Mouse (Mus musculus) liver, embryonic 14.5 days (tissue): Measurements from ENCODE around the gene Il13. TPM values are rescaled to one million over a fixed set of nuclear protein-coding genes. Genes with fewer than 3 reads are reported as not detected.
A peak's percentile ranks its signal among the peaks of the same experiment; 100 is the strongest.

Experiments used
- ATAC-seq: fragments of 200-750 bp; cut with Nextera tagmentation; 2 replicates; pipeline ENCODE4 v1.8.0; 2017; ENCODE audit warnings: moderate number of reproducible peaks, mild to moderate bottlenecking, moderate library complexity; ENCODE audit not compliant: insufficient read depth
- DNase-seq, 3 experiments: peaks; one replicate each; pipeline ENCODE4 v3.0.0-alpha.2; 2012 to 2013; ENCODE audit warnings: low read depth in 3 of 3, low spot score in 3 of 3
- H3K27ac ChIP-seq: fragments of 300-500 bp; sonication (generic); 2 replicates; pipeline ENCODE4 v1.5.1; 2014; ENCODE audit warnings: moderate library complexity, mild to moderate bottlenecking, control low read depth, inconsistent platforms
- H3K27me3 ChIP-seq: fragments of 300-500 bp; sonication (generic); 2 replicates; pipeline ENCODE4 v1.6.1; 2014; ENCODE audit warnings: mild to moderate bottlenecking, low read length, moderate library complexity; ENCODE audit not compliant: control insufficient read depth, insufficient read depth
- H3K36me3 ChIP-seq: fragments of 300-500 bp; sonication (generic); replicated peaks from 2 replicates; pipeline ENCODE4 v1.6.1; 2014; ENCODE audit warnings: low read depth; ENCODE audit not compliant: control insufficient read depth, insufficient read depth
- H3K4me1 ChIP-seq, 2 experiments: fragments of 200-500 bp in 1 of 2; fragments of 300-500 bp in 1 of 2; sonication (generic) in 1 of 2; replicated peaks; 2 replicates each; pipeline ENCODE4 v1.6.1; 2012 to 2014; ENCODE audit warnings: antibody characterized with exemption in 1 of 2, inconsistent platforms in 1 of 2, low read length in 1 of 2; ENCODE audit not compliant: control insufficient read depth in 2 of 2, insufficient read depth in 2 of 2
- H3K4me2 ChIP-seq: fragments of 300-500 bp; sonication (generic); 2 replicates; pipeline ENCODE4 v1.6.1; 2014; ENCODE audit warnings: low read depth, mild to moderate bottlenecking, control low read depth, moderate library complexity
- H3K4me3 ChIP-seq, 2 experiments: fragments of 200-500 bp in 1 of 2; fragments of 300-500 bp in 1 of 2; sonication (generic) in 1 of 2; 2 replicates each; pipeline ENCODE4 v1.5.1; 2012 to 2014; ENCODE audit warnings: low read depth in 2 of 2, low read length in 2 of 2, mild to moderate bottlenecking in 2 of 2, control low read depth in 1 of 2, inconsistent platforms in 1 of 2, moderate library complexity in 1 of 2; ENCODE audit not compliant: insufficient read depth in 1 of 2
- H3K9ac ChIP-seq: fragments of 300-500 bp; sonication (generic); replicated peaks from 2 replicates; pipeline ENCODE4 v1.6.1; 2014; ENCODE audit warnings: mild to moderate bottlenecking, control low read depth, moderate library complexity
- H3K9me3 ChIP-seq: fragments of 300-500 bp; sonication (generic); 2 replicates; pipeline ENCODE4 v1.6.1; 2016; ENCODE audit warnings: low read length, mixed read lengths; ENCODE audit not compliant: control insufficient read depth
- CTCF ChIP-seq: IDR thresholded peaks from 2 replicates; pipeline ENCODE4 v1.5.1; 2016; ENCODE audit warnings: antibody characterized with exemption, low read depth, control low read depth
- EP300 ChIP-seq: IDR thresholded peaks from 2 replicates; pipeline ENCODE4 v1.6.1; 2016; ENCODE audit warnings: antibody characterized with exemption, low read depth
- WGBS: fragments of 180-500 bp; shearing (Covaris S2); extraction: QIAGEN DNeasy Blood & Tissue Kit; methylation state at CpG from one replicate; pipeline ENCODE4 v1.1.7; 2014; ENCODE audit not compliant: insufficient replicate concordance; 5-methylcytosine and 5-hydroxymethylcytosine counted together
- polyA plus RNA-seq, 2 experiments: library from polyadenylated mRNA; depleted of rRNA in 1 of 2; stranded (reverse) in 1 of 2; unstranded in 1 of 2; fragments of >200 nt; fragmentation: Nextera tagmentation in 1 of 2; extraction: Ambion mirVana in 1 of 2; gene quantifications; 2 replicates each; pipeline versions ENCODE4 v1.2.1 to v1.2.3; 2012 to 2014

The Il13 gene
- polyA plus RNA-seq, 2 experiments = 0.04 TPM; not detected in 1

DNA sequence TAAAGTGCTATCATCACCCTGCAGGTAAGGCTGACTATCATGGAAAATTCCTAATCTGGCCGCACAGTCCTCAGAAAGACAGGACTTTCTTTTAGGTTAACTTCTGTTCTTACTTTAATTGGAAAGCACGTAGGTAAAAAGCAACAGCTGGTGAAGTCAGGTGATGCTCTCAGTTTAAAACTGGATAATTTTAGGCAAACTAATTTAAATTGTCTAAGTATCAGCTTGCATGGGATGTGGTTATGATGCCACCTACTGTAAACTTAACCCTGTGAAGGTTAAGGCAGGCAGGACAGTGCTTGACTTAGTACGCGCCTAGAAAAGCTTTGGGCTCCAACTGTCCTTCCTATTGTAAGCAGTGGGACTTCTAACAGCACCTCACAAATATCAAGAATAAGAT lies 36.9 kb upstream of the Il13 start:
- Histone ChIP-seq H3K4me2 (no peak overlapping the region), H3K9me3 (no peaks in the 10 kb centered on the region), H3K4me1 (no peaks in the 10 kb centered on the region), H3K9ac (no peak overlapping the region), H3K4me3 (no peak overlapping the region), H3K27ac (no peak overlapping the region), H3K27me3 (no peaks in the 10 kb centered on the region), H3K36me3 (peaks cover 36% of the 10 kb centered on the region)
- ATAC-seq = no peak
- no peak for TF ChIP-seq EP300
- TF ChIP-seq CTCF = no peak
- DNase-seq = no peak
- 88% methylated on average over 4 of the region's 4 CpGs for WGBS

DNA sequence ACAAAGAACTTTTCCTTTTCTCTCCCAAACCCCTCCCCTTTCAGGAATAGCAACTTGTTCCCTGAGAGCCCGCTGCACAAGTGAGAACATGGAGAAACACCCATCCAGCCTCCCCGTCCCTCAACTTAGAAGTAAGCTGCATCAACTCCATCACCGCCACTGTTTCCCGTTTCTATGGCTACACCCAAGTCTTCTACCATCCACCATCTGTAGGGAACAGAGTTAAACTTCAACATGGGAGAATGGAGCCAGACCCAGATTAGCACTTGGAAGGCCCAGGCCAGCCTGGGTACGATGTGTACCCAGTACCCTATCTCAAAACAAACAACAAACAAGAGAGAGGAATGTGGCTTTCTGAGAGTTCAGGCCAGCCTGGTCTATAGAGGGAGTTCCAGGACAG lies 29.6 kb upstream of the Il13 start:
- Histone ChIP-seq H3K36me3 (peaks cover 24% of the 10 kb centered on the region), H3K4me2 (no peak overlapping the region), H3K4me3 (no peak overlapping the region), H3K9ac (no peak overlapping the region), H3K4me1 (peaks cover 0 to 9% of the 10 kb centered on the region in 2 experiments; a peak in 2 of 4 replicates), H3K27me3 (no peaks in the 10 kb centered on the region), H3K9me3 (no peaks in the 10 kb centered on the region), H3K27ac (no peak overlapping the region)
- no peak for TF ChIP-seq CTCF
- TF ChIP-seq EP300 = no peak
- DNase-seq (no peak), ATAC-seq (no peak)
- 73% methylated on average over 5 of the region's 5 CpGs for WGBS

DNA sequence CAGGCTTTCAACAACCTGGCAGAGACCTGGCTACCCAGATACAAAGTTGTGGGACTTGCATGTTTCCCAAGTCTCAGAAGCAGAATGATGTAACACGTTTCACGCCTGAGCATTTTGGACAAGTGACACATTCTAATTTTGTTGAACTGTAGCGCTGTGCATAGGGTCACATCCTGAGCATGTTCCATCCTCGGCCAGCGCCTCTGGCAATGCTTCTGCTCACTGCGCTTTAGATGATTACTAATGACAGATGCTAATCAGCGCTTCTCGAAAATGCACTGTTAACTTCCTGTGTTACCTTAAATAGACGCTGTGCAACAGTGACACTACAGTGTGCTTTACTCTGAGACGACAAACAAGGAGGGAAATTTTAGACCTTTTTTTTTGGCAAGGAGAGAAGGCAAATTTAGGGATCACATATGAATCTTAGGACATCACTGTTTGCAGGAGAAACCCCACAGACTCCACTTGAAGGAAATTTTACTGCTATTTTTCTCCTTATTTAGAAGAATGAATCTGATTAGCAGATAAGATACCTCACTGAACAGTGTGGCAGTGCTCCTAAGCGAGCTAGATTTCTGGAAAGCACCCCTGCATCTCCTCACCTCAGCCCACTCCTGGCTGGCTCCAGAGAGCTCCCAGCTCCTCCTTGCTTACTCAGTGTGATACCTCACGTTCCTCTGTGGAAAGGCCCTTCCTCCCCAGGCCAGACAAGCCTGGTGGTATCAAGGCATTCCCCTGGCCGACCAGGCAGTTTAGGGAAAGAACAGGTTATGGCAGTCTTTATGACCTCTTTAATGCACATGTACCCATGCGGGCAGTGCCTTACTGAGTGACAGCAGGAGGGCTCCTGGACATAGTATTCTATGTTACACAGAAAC lies 28.5 kb upstream of the Il13 start:
- no peak overlapping the region for H3K9ac ChIP-seq
- WGBS = 30% methylated on average over 14 of the region's 14 CpGs
- peaks cover 3 to 11% of the 10 kb centered on the region in 2 experiments for H3K4me1 ChIP-seq
- TF ChIP-seq EP300 = no peak
- TF ChIP-seq CTCF = no peak
- peaks cover 21% of the 10 kb centered on the region for H3K36me3 ChIP-seq
- H3K27ac ChIP-seq = no peak overlapping the region
- H3K4me2 ChIP-seq = no peak overlapping the region
- no peak for DNase-seq
- no peaks in the 10 kb centered on the region for H3K27me3 ChIP-seq
- no peak for ATAC-seq
- H3K9me3 ChIP-seq = no peaks in the 10 kb centered on the region
- no peak overlapping the region for H3K4me3 ChIP-seq

DNA sequence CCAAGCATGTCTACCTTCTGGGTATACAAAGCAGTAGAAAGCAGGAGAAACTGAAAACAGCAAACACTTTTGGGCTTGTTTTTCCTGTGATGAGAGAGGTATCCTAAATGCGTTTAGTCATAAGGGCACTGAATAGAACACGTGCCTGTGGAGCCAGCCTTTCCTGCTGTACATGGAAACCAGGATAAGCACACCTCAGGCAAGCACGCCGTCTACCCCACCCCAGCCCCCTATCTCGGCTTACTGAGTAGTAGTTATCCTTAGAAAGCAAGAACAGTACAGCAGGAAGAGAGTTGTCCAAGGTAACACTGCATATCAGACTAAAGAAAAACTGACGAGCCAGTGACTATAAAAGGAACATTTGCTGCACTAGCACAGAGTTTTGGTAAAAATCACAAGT lies 23.3 kb upstream of the Il13 start:
- peak overlapping the region; percentile 60 for H3K4me2 ChIP-seq
- peak overlapping the region; percentile 61; the same call in 1 of the 2 replicates for H3K27ac ChIP-seq
- H3K4me1 ChIP-seq = peaks cover 21 to 32% of the 10 kb centered on the region in 2 experiments
- DNase-seq = peak in 2 of 3 experiments; percentile 22 to 28
- H3K36me3 ChIP-seq = peaks cover 13% of the 10 kb centered on the region
- TF ChIP-seq EP300 = no peak
- ATAC-seq = peak; percentile 52; the same call in 1 of the 2 replicates
- H3K4me3 ChIP-seq = no peak overlapping the region
- no peaks in the 10 kb centered on the region for H3K27me3 ChIP-seq
- no peaks in the 10 kb centered on the region for H3K9me3 ChIP-seq
- no peak overlapping the region for H3K9ac ChIP-seq
- WGBS = 18% methylated on average over 6 of the region's 6 CpGs

DNA sequence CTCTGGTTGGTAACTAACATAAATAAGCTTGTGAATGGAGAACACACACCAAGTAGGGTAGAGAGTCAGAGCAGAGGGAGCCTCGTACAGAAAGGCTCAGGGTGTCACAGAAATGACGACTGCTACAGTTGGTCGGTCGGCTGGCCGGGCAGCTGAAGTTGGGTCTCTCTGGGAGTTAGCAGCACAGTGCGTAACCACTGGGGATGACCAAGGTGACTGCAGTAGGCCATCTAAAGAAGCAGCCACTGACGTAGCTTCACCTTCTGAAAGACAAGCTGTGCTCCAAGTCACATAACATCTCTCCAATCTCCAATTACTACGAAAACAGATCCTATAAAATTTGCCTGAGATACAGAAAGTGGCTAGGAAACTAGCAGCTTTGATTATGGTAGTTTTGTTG lies 22.9 kb upstream of the Il13 start:
- 57% methylated on average over 8 of the region's 8 CpGs for WGBS
- TF ChIP-seq EP300 (no peak), CTCF (no peak)
- H3K4me2 ChIP-seq = peak overlapping the region; percentile 60

More for the DNA sequence above, 22.9 kb upstream of the Il13 start:
- peak overlapping the region; percentile 61 for H3K27ac ChIP-seq
- peaks cover 21 to 30% of the 10 kb centered on the region in 2 experiments for H3K4me1 ChIP-seq
- H3K9me3 ChIP-seq = no peaks in the 10 kb centered on the region
- ATAC-seq (no peak), DNase-seq (no peak)
- no peak overlapping the region for H3K4me3 ChIP-seq
- peaks cover 13% of the 10 kb centered on the region for H3K36me3 ChIP-seq
- no peaks in the 10 kb centered on the region for H3K27me3 ChIP-seq
- peak overlapping the region; percentile 19; the same call in 1 of the 2 replicates for H3K9ac ChIP-seq
